Comparison of ENCODE assay signal across 7 mouse cellular contexts in the genomic region with DNA sequence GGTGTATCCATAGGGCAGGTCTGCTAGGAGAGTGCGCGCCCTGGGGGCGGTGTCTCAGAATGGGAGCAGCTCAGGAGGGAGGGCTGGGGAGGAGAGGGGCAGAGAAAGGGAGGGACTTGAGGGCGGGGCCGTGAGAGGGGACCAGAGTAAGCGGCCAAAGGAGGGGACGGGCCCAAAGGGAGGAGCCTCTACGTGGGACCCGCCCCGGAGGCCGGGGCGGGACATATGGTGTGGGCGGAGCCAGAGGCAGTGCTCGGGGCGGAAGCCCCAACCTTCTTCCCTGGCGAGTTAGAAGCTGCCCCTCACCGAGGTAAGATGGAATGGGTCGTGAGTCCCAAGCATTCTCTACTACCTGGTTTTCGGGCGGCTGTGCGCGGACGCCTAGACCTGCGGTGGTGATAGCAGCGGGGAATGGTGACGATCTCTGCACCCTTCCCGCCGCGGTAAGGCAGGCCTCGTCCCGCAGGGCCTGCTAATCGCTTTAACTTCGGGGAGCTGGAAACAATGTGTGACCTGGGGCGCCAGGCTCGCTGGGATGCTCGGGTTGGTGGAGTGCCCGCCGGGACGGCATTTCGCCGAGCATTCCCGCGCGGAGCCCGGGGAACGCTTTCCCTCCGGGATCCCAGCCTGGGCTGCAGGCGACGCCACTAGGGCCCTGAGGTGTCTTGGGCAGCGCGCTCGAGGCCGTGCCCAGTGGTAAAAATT. TPM values are rescaled to one million over a fixed set of nuclear protein-coding genes. Genes with fewer than 3 reads are reported as not detected.
A peak's percentile ranks its signal among the peaks of the same experiment; 100 is the strongest.
DNase-seq lines count a peak whose midpoint lies in the region; ATAC-seq and TF ChIP-seq lines count a peak whose summit lies in the region.

A gene (plus strand): TSS at position 219 of the 705 bp plus-strand sequence.

- no peaks in the 10 kb centered on the region for H3K9me3 ChIP-seq in embryonic facial prominence, embryonic 10.5 days
- H3K9me3 ChIP-seq in intestine, postnatal 0 days (ENCODE audit: control insufficient read depth): no peaks in the 10 kb centered on the region
- no peaks in the 10 kb centered on the region for H3K9me3 ChIP-seq in midbrain, embryonic 12.5 days

- peaks cover 22% of the 10 kb centered on the region for H3K36me3 ChIP-seq in embryonic facial prominence, embryonic 10.5 days (replicated peaks)
- peaks cover 16% of the 10 kb centered on the region for H3K36me3 ChIP-seq in intestine, postnatal 0 days (ENCODE audit: control insufficient read depth, insufficient read depth)
- peaks cover 17% of the 10 kb centered on the region for H3K36me3 ChIP-seq in midbrain, embryonic 12.5 days
- H3K36me3 ChIP-seq in small intestine, adult 2 months (ENCODE audit: control insufficient read depth, insufficient read depth, low read length): peaks cover 12% of the 10 kb centered on the region

- peak within 1 kb of the TSS; percentile 77 for H3K4me2 ChIP-seq in intestine, postnatal 0 days (replicated peaks; ENCODE audit: low read depth)
- peak within 1 kb of the TSS; percentile 72 for H3K4me2 ChIP-seq in midbrain, embryonic 12.5 days (replicated peaks)

- intact Hi-C loops in left cerebral cortex, postnatal 4 days (cut with DNase I): no loop called here

- peak; percentile 55 for TF ChIP-seq CTCF in intestine, postnatal 0 days (IDR thresholded peaks at IDR 0.05; ENCODE audit: low read depth)
- TF ChIP-seq CTCF in small intestine, adult 2 months (IDR thresholded peaks at IDR 0.05; ENCODE audit: extremely low read depth, insufficient read length, insufficient replicate concordance, low read depth, low read length): no peak

- peak within 1 kb of the TSS; percentile 93 for H3K27ac ChIP-seq in embryonic facial prominence, embryonic 10.5 days (replicated peaks)
- peak within 1 kb of the TSS; percentile 84 for H3K27ac ChIP-seq in intestine, postnatal 0 days (ENCODE audit: low read depth, low read length)
- peak within 1 kb of the TSS; percentile 84 for H3K27ac ChIP-seq in midbrain, embryonic 12.5 days (replicated peaks)
- H3K27ac ChIP-seq in small intestine, adult 2 months (ENCODE audit: insufficient read depth, low read depth, low read length): peak within 1 kb of the TSS; percentile 100

- WGBS in embryonic facial prominence, embryonic 10.5 days: under 1% methylated on average over 53 of the region's 53 CpGs
- under 1% methylated on average over 51 of the region's 53 CpGs for WGBS in intestine, postnatal 0 days
- under 1% methylated on average over 52 of the region's 53 CpGs for WGBS in midbrain, embryonic 12.5 days
- WGBS in small intestine, adult 2 months: under 1% methylated on average over 53 of the region's 53 CpGs

- H3K4me1 ChIP-seq in embryonic facial prominence, embryonic 10.5 days: peaks cover 11% of the 10 kb centered on the region
- H3K4me1 ChIP-seq in intestine, postnatal 0 days (replicated peaks; ENCODE audit: control insufficient read depth, insufficient read depth, low read length): no peaks in the 10 kb centered on the region
- H3K4me1 ChIP-seq in midbrain, embryonic 12.5 days: peaks cover 7% of the 10 kb centered on the region
- peaks cover 4% of the 10 kb centered on the region for H3K4me1 ChIP-seq in small intestine, adult 2 months (ENCODE audit: control insufficient read depth, insufficient read depth, insufficient read length, low read length)

- ATAC-seq in intestine, postnatal 0 days: peak; percentile 96
- peak; percentile 99 for ATAC-seq in midbrain, embryonic 12.5 days (ENCODE audit: low FRiP score, low read depth)

- peak; percentile 97 for DNase-seq in adrenal gland, postnatal 10 days
- peak; percentile 96 for DNase-seq in embryonic facial prominence, embryonic 10.5 days (ENCODE audit: low spot score)
- DNase-seq in gonadal fat pad, adult 2 months (ENCODE audit: low read depth): no peak
- DNase-seq in left cerebral cortex, postnatal 4 days: peak; percentile 93

- peak; percentile 84; the same call in 1 of the 2 replicates for TF ChIP-seq POLR2A in small intestine, adult 2 months (IDR thresholded peaks at IDR 0.05; ENCODE audit: low read depth, low read length)

- H3K9ac ChIP-seq in intestine, postnatal 0 days (ENCODE audit: low read depth, low read length): peak within 1 kb of the TSS; percentile 87
- peak within 1 kb of the TSS; percentile 78 for H3K9ac ChIP-seq in midbrain, embryonic 12.5 days (replicated peaks)

- H3K27me3 ChIP-seq in embryonic facial prominence, embryonic 10.5 days (replicated peaks; ENCODE audit: low read depth, poor library complexity, severe bottlenecking): no peaks in the 10 kb centered on the region
- H3K27me3 ChIP-seq in intestine, postnatal 0 days (replicated peaks; ENCODE audit: control insufficient read depth, insufficient read depth, low read length): no peaks in the 10 kb centered on the region
- H3K27me3 ChIP-seq in midbrain, embryonic 12.5 days: no peaks in the 10 kb centered on the region
- H3K27me3 ChIP-seq in small intestine, adult 2 months (ENCODE audit: control insufficient read depth, insufficient read depth, low read length): no peaks in the 10 kb centered on the region

- peak within 1 kb of the TSS; percentile 88 for H3K4me3 ChIP-seq in embryonic facial prominence, embryonic 10.5 days
- peak within 1 kb of the TSS; percentile 77 for H3K4me3 ChIP-seq in intestine, postnatal 0 days (ENCODE audit: low read depth, low read length)
- peak within 1 kb of the TSS; percentile 65 for H3K4me3 ChIP-seq in midbrain, embryonic 12.5 days
- H3K4me3 ChIP-seq in small intestine, adult 2 months (ENCODE audit: low read depth, low read length): peak within 1 kb of the TSS; percentile 81

RNA-seq across cellular contexts. Expression of the gene that starts here (rescaled TPM):
- total RNA-seq in adrenal gland, postnatal 10 days (2021): 100 to 1,000 TPM; 187 to 209 TPM
- polyA plus RNA-seq in embryonic facial prominence, embryonic 10.5 days (2016; fragmentation: Nextera tagmentation; extraction: Ambion mirVana): 307 and 316 TPM in 2 replicates
- polyA plus RNA-seq in gonadal fat pad, adult 2 months (2012; rRNA removed): 83.9 and 88.2 TPM in 2 replicates
- 464 and 477 TPM in 2 replicates for polyA plus RNA-seq in intestine, postnatal 0 days (2015; fragmentation: Nextera tagmentation; extraction: Ambion mirVana)
- total RNA-seq in left cerebral cortex, postnatal 4 days (2021): 10 to 100 TPM; 96.8 to 98.7 TPM
- 320 and 325 TPM in 2 replicates for polyA plus RNA-seq in midbrain, embryonic 12.5 days (2016; fragmentation: Nextera tagmentation; extraction: Ambion mirVana)
- 31.8 and 40.9 TPM in 2 replicates for polyA plus RNA-seq in small intestine, adult 2 months (2012; rRNA removed)
